Mouse (Mus musculus) kidney, postnatal 10 days (tissue): ENCODE measurements around the gene Pdha1.

Source experiments
- DNase-seq: peaks from one replicate; pipeline ENCODE4 v3.0.0; 2021; ENCODE audit warnings: mixed read lengths

The Pdha1 gene

GRCm38 (mm10) chrX:160137861-160138717, at the start of gene Pdha1:
Gene Pdha1, minus strand, starts transcription at chrX:160138413.
- DNase-seq: peak; percentile 92

GRCm38 (mm10) chrX:160179032-160179431, 40.8 kb upstream of the Pdha1 start:
- DNase-seq: no peak

- peak; percentile 74 for DNase-seq
Measured at GRCm38 (mm10) chrX:160170150-160170549, 31.9 kb upstream of the Pdha1 start.

GRCm38 (mm10) chrX:160166246-160166985, 28.2 kb upstream of the Pdha1 start:
- DNase-seq: no peak

- no peak for DNase-seq
Measured at GRCm38 (mm10) chrX:160164259-160164658, 26.0 kb upstream of the Pdha1 start.

- peak; percentile 29 for DNase-seq
Measured at GRCm38 (mm10) chrX:160153147-160153815, 15.1 kb upstream of the Pdha1 start.

- no peak for DNase-seq
Measured at GRCm38 (mm10) chrX:160148859-160149258, 10.6 kb upstream of the Pdha1 start.

GRCm38 (mm10) chrX:160147406-160147805, 9.2 kb upstream of the Pdha1 start:
- DNase-seq: no peak

GRCm38 (mm10) chrX:160146806-160147205, 8.6 kb upstream of the Pdha1 start:
- DNase-seq: no peak

- no peak for DNase-seq
Measured at GRCm38 (mm10) chrX:160137177-160137860, 894 bp downstream of the Pdha1 start.

GRCm38 (mm10) chrX:160136153-160136552, 2.1 kb downstream of the Pdha1 start:
- no peak for DNase-seq

GRCm38 (mm10) chrX:160135719-160136118, 2.5 kb downstream of the Pdha1 start:
- no peak for DNase-seq

- no peak for DNase-seq
Measured at GRCm38 (mm10) chrX:160134136-160134843, 3.9 kb downstream of the Pdha1 start.

GRCm38 (mm10) chrX:160116658-160117057, 21.6 kb downstream of the Pdha1 start:
- DNase-seq: peak; percentile 73

- DNase-seq: no peak
Measured at GRCm38 (mm10) chrX:160116074-160116473, 22.1 kb downstream of the Pdha1 start.

GRCm38 (mm10) chrX:160113777-160114176, 24.4 kb downstream of the Pdha1 start:
- DNase-seq: no peak

- no peak for DNase-seq
Measured at GRCm38 (mm10) chrX:160107817-160108216, 30.4 kb downstream of the Pdha1 start.

GRCm38 (mm10) chrX:160091973-160092372, 46.2 kb downstream of the Pdha1 start:
- no peak for DNase-seq
